Comparison of ENCODE assay signal across 9 mouse cellular contexts in the genomic region with DNA sequence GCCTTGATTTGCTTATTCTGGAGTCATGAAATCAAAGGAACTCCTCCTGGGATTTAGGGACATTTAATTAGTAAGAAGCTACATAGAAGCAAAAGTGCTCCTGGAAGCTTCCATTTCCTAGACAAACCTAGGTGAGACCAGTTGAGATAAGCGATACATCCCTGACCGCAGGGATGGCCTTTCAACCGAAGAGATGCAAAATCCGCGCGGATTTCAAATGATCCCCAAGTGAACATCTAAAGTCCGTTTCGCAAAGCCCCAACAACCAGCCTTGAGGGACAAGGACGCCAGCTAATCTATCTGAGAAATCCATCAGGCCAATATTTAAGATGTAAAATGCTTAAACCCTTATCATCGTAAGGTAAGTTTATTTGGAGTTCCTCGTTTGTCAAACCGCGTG. TPM values are rescaled to one million over a fixed set of nuclear protein-coding genes. Genes with fewer than 3 reads are reported as not detected.
A peak's percentile ranks its signal among the peaks of the same experiment; 100 is the strongest.
DNase-seq lines count a peak whose midpoint lies in the region; ATAC-seq and TF ChIP-seq lines count a peak whose summit lies in the region.
"Had no signal": no experiment of that assay in that cellular context is flagged by ENCODE, and none has a peak within 500 bp of the region (broad histone marks: within the 10 kb centered on the region; RNA-seq: fewer than 3 reads in every experiment).

No protein-coding gene starts in this region.

- H3K9me3 ChIP-seq in liver, embryonic 12.5 days (replicated peaks), result no peaks in the 10 kb centered on the region
- no peaks in the 10 kb centered on the region for H3K9me3 ChIP-seq in stomach, embryonic 14.5 days (ENCODE audit: control insufficient read depth, low read depth, low read length)

- H3K27me3 ChIP-seq in kidney, adult 2 months (replicated peaks; ENCODE audit: control insufficient read depth, insufficient read depth, low read length), result no peaks in the 10 kb centered on the region
- no peaks in the 10 kb centered on the region for H3K27me3 ChIP-seq in liver, embryonic 12.5 days (replicated peaks)
- no peaks in the 10 kb centered on the region for H3K27me3 ChIP-seq in stomach, embryonic 14.5 days (ENCODE audit: control insufficient read depth, insufficient read depth, low read length)

- DNase-seq in kidney, adult 2 months, result no peak
- DNase-seq in kidney, adult 18-20 months, result no peak
- no peak for DNase-seq in layer of hippocampus, adult 9-11 months
- DNase-seq in ovary, postnatal 10 days (ENCODE audit: low spot score), result no peak

- TF ChIP-seq POLR2A in kidney, adult 2 months (IDR thresholded peaks at IDR 0.05; ENCODE audit: low read depth, low read length), result no peak

- no peak overlapping the region for H3K27ac ChIP-seq in kidney, adult 2 months (ENCODE audit: insufficient read depth, low read depth, low read length)
- no peak overlapping the region for H3K27ac ChIP-seq in brown adipose tissue, adult 24 weeks (replicated peaks; ENCODE audit: low read depth, low read length)
- H3K27ac ChIP-seq in liver, embryonic 12.5 days, result 0 out of 2 replicates have a peak overlapping the region, but pooled peaks have one; percentile 49
- no peak overlapping the region for H3K27ac ChIP-seq in stomach, embryonic 14.5 days (ENCODE audit: low read length)

- H3K9ac ChIP-seq in liver, embryonic 12.5 days, result peak overlapping the region; percentile 72
- peak overlapping the region; percentile 46 for H3K9ac ChIP-seq in stomach, embryonic 14.5 days (replicated peaks; ENCODE audit: low read depth, low read length)

- H3K36me3 ChIP-seq in kidney, adult 2 months (ENCODE audit: control insufficient read depth, insufficient read depth, low read length), result no peaks in the 10 kb centered on the region
- peaks cover 4% of the 10 kb centered on the region; the same call in 1 of the 2 replicates for H3K36me3 ChIP-seq in liver, embryonic 12.5 days
- no peaks in the 10 kb centered on the region for H3K36me3 ChIP-seq in stomach, embryonic 14.5 days (ENCODE audit: control insufficient read depth, insufficient read depth, low read length)

- peak overlapping the region; percentile 66 for H3K4me3 ChIP-seq in kidney, adult 2 months (ENCODE audit: insufficient read depth, low read depth, low read length)
- H3K4me3 ChIP-seq in brown adipose tissue, adult 24 weeks (ENCODE audit: insufficient read depth, low read depth, low read length), result peak overlapping the region; percentile 94
- H3K4me3 ChIP-seq in liver, embryonic 12.5 days, result peak overlapping the region; percentile 76
- H3K4me3 ChIP-seq in stomach, embryonic 14.5 days (ENCODE audit: low read depth, low read length), result peak overlapping the region; percentile 64

- H3K4me2 ChIP-seq in liver, embryonic 12.5 days, result peak overlapping the region; percentile 83
- peak overlapping the region; percentile 72 for H3K4me2 ChIP-seq in stomach, embryonic 14.5 days (replicated peaks; ENCODE audit: low read depth, low read length)

- ATAC-seq in granulocyte monocyte progenitor cell, adult 5-6 weeks (replicated peaks; ENCODE audit: poor library complexity, severe bottlenecking), result 0 out of 2 replicates have a peak, but pooled peaks have one; percentile 10
- ATAC-seq in liver, embryonic 12.5 days, result no peak
- ATAC-seq in stomach, embryonic 14.5 days (ENCODE audit: insufficient number of reproducible peaks, insufficient read depth, low FRiP score, low read depth), result no peak

- TF ChIP-seq CTCF in kidney, adult 2 months (conservative IDR thresholded peaks at IDR 0.05; ENCODE audit: insufficient read depth, insufficient read length, low read depth, low read length), result no peak

- H3K4me1 ChIP-seq in kidney, adult 2 months (ENCODE audit: control insufficient read depth, insufficient read depth, low read length), result no peaks in the 10 kb centered on the region
- H3K4me1 ChIP-seq in brown adipose tissue, adult 24 weeks (ENCODE audit: control insufficient read depth, insufficient read depth, insufficient read length, low read length), result no peaks in the 10 kb centered on the region
- H3K4me1 ChIP-seq in liver, embryonic 12.5 days, result peaks cover 17% of the 10 kb centered on the region
- no peaks in the 10 kb centered on the region for H3K4me1 ChIP-seq in stomach, embryonic 14.5 days (ENCODE audit: control insufficient read depth, insufficient read depth, low read length)

- WGBS in kidney, adult 2 months, result under 1% methylated on average over 13 of the region's 13 CpGs
- WGBS in liver, embryonic 12.5 days (ENCODE audit: insufficient replicate concordance), result 2% methylated on average over 13 of the region's 13 CpGs
- under 1% methylated on average over 13 of the region's 13 CpGs for WGBS in stomach, embryonic 14.5 days

RNA-seq across cellular contexts. Expression of a gene that starts 0.8 kb away (rescaled TPM):
- polyA plus RNA-seq in kidney, adult 2 months (2012; rRNA removed), result 5.0 and 6.6 TPM in 2 replicates
- 21.2 and 30.9 TPM in 2 replicates for polyA plus RNA-seq in brown adipose tissue, adult 24 weeks (2012; ENCODE audit: insufficient read depth, insufficient read length, missing spikeins)
- 22.6 and 33.0 TPM in 2 replicates for total RNA-seq in granulocyte monocyte progenitor cell, adult 5-6 weeks (2014; fragmentation: Nextera tagmentation)
- total RNA-seq in granulocyte monocyte progenitor cell, adult 5-6 weeks (2017), result 20.2 and 21.2 TPM in 2 replicates
- polyA plus RNA-seq in liver, embryonic 12.5 days (2016; fragmentation: Nextera tagmentation; extraction: Ambion mirVana), result 15.7 and 16.5 TPM in 2 replicates
- polyA plus RNA-seq in stomach, embryonic 14.5 days (2014; fragmentation: Nextera tagmentation; extraction: Ambion mirVana), result 21.5 and 25.2 TPM in 2 replicates

RNA-seq across cellular contexts. Expression of a gene that starts 53.3 kb away (rescaled TPM):
- 0.03 TPM in 1 of 2 replicates, not detected in the other for polyA plus RNA-seq in kidney, adult 2 months (2012; rRNA removed)
- polyA plus RNA-seq in brown adipose tissue, adult 24 weeks (2012; ENCODE audit: insufficient read depth, insufficient read length, missing spikeins), result not detected in 2 replicates
- total RNA-seq in granulocyte monocyte progenitor cell, adult 5-6 weeks (2014; fragmentation: Nextera tagmentation), result not detected in 2 replicates
- total RNA-seq in granulocyte monocyte progenitor cell, adult 5-6 weeks (2017), result not detected in 2 replicates
- polyA plus RNA-seq in liver, embryonic 12.5 days (2016; fragmentation: Nextera tagmentation; extraction: Ambion mirVana), result 0.30 and 0.37 TPM in 2 replicates
- 0.55 and 0.87 TPM in 2 replicates for polyA plus RNA-seq in stomach, embryonic 14.5 days (2014; fragmentation: Nextera tagmentation; extraction: Ambion mirVana)
- total RNA-seq: neutrophil, adult 5-6 weeks had no signal
